Mouse (Mus musculus): ENCODE measurements around the gene Sltm.
"Not testable (repeated sequence)": the region's sequence is repeated elsewhere in the genome, so short reads cannot be mapped to it uniquely, and the experiment has no call there.

The Sltm gene

GRCm38 (mm10) chr9:70542305-70543041, at the start of gene Sltm:
Sltm (plus strand) TSS chr9:70542754.
- peak; percentile 98 for DNase-seq (ENCODE audit: low spot score)

DNA sequence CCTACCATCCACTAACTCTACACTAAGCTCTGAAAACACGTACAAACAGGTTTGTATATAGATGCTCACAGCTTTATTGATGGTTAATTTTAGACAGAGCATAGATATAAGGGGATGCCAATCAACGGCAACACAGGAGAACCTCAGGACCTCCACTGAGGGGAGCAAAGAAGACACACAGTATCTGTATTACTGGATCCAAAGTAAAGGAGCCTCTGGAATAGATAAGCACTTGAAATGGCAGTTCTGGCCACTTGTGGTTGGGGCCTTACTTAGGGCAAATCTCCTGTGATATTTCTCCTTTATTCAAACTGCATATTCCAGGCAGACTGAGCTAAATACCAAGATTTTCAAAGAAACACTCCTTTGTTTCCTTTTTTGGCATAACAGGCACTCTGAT, 49.5 kb upstream of the Sltm start:
- no peak for DNase-seq (ENCODE audit: low spot score)

- DNase-seq (ENCODE audit: low spot score): no peak
These were observed 45.6 kb upstream of the Sltm start for GRCm38 (mm10) chr9:70496990-70497389.

DNA sequence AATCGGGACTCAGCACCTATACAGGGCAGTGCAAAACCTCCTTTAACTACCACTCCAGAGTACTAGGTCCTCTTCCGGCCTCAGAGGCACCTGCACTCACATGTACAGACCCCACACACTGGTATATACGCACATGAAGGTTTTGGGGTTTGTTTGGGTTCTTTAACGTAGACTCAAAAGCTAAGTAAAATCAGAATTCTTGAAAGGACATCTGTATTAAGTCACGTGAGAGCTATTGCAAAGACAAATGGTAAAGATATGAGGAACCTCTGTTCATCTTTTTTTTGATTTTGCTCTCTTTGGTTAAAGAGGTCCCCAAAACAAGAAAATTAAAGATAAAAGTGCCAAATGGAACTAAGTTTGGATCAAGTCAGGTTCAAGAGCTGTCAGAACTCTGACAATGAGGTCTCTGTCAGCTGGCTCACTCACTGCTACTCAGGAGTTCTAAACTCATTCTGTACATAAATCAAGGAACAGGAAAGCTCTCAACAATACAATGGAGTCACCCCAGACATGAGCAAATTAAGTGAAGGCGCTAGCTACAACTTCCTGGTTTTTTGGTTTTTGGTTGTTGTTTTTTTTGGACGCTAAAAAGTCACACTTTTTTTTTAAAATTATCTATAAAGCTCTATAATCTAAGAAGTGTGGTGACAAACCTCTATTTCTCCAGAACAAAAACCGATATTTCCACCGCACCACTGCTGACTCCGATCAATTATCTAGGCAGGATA, 40.1 kb upstream of the Sltm start:
- no peak for DNase-seq (ENCODE audit: low spot score)

GRCm38 (mm10) chr9:70503015-70503603, 39.4 kb upstream of the Sltm start:
- DNase-seq (ENCODE audit: low spot score): no peak

DNA sequence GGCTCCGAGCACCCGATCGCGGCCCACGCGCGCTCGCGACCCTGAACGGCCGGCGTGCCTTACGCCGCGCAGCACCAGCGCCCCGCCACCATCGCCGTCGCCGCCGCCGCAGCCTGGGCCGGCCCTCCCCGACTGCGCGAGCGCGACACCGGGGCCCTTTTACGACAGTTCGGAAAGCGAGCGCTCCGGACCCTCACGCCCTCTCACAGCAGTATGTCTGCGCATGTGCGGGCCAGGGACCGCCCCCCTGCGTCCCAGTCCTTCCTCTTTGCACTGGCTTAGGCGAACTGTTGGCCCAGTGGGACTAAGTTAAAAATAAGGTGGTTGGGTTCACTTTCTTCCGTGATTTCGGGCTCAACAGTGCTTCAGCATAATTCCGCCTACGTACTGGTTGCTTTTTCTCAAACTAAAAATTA, 38.9 kb upstream of the Sltm start, which contains the start of gene Rnf111:
TSS of gene Rnf111 (minus strand) at position 100 of the 416 bp plus-strand sequence.
- peak; percentile 96 for DNase-seq (ENCODE audit: low spot score)

GRCm38 (mm10) chr9:70506186-70506585, 36.4 kb upstream of the Sltm start:
- DNase-seq (ENCODE audit: low spot score): no peak

- DNase-seq (ENCODE audit: low spot score): no peak
These were observed 35.8 kb upstream of the Sltm start for GRCm38 (mm10) chr9:70506787-70507186.

- DNase-seq (ENCODE audit: low spot score): peak; percentile 10
These were observed 32.5 kb upstream of the Sltm start for GRCm38 (mm10) chr9:70509906-70510525.

- DNase-seq (ENCODE audit: low spot score): no peak
These were observed 31.5 kb upstream of the Sltm start for GRCm38 (mm10) chr9:70510998-70511583.

GRCm38 (mm10) chr9:70511681-70512080, 30.9 kb upstream of the Sltm start:
- DNase-seq (ENCODE audit: low spot score): no peak

GRCm38 (mm10) chr9:70520651-70521050, 21.9 kb upstream of the Sltm start:
- no peak for DNase-seq (ENCODE audit: low spot score)

GRCm38 (mm10) chr9:70523813-70524212, 18.7 kb upstream of the Sltm start:
- no peak for DNase-seq (ENCODE audit: low spot score)

DNA sequence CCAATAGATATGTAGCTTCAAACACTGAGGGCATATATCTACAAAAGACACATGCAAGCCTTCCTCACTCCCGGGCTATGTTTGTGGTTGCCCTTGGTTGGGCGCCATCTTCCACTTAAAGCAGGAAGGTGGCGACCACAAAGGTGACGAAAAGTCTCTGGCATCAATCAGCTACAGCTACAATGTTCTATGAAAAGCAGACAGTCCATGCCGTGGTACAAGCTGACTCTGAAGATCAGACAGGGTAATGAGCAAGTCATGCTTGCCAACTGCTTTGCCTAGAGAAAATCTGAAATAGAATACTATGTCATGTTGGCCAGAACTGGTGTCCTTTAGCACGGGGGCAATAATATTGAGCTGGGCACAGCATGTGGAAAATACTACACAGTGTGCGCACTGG, 18.2 kb upstream of the Sltm start:
- DNase-seq (ENCODE audit: low spot score): no peak

- DNase-seq (ENCODE audit: low spot score): no peak
These were observed 9.2 kb upstream of the Sltm start for GRCm38 (mm10) chr9:70533328-70533727.

DNA sequence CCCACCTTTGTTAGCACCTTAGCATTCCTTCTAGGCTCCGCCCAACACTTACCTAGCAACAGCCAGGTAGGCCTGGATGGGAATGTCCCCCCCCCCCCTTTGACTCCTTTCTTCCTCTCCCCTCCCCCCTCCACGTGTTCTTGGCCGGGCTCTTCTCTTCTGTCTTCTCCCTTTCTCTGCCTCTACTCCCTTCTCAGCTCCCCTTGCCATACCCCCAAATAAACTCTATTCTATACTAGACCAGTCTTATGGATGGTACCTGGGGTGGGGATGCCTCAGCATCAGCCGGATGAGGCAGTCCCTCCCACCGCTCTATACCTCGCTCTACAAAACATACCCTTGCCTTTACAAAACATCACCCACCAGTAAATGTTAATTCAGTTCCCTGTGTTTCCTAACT, 970 bp upstream of the Sltm start:
- DNase-seq (ENCODE audit: low spot score): no peak

DNA sequence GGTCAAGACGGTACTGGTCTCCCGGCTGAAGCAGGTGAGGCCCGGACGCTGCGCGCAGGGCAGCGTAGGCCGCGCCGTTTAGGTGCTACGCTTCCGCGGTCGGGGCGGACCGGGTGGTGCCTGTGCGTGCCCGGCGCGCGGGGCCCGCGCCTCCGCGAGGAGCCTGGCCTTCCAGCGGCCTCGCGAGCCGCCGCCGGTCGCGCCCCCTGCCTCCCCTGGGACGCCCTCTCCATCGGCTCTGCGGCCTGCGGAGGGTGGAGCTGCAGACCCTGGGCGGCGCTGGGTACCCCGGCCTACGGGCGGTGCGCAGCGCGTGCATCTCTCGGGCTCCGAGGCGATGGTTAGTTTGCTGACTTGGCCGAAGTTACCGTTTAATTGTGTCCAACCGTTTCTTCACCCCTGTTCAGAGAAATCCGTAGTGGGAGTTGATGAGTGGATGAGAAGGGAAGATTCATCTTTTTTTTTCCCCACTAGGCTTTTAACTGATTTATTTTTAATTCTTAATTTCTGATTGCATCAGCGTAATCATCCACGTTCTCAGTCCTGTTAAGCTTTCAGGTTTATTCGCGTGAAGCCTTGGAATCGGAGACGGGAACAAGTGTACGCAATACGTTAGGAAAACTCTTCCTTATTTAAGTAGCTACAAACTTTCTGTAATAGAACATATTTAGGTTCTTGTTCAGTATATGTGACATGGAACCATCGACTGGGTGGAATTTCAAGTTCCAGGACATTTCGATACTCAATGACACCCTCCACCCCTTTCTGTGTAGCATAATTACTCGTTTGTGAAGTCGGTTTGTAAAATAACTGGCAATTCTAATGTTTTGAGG, 710 bp downstream of the Sltm start:
- DNase-seq (ENCODE audit: low spot score): peak; percentile 56

DNA sequence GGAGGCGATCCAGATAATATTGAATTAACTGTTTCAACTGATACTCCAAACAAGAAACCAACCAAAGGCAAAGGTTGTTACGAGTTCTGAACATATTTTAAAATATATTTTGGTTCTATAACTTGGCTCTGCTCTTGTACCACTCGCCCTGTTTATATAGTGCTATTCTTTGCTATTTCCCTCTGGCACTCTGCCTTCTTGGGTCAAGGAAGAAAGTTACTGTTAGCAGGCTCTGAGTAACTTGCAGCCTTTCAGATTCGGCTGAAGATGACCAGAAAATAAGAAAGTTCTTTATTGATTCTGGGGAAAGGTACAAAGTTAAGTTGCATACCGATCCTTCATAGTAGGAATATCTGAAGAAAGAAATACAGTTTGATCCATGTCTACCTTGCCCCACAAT, 1.4 kb downstream of the Sltm start:
- no peak for DNase-seq (ENCODE audit: low spot score)

GRCm38 (mm10) chr9:70544831-70545230, 2.3 kb downstream of the Sltm start:
- DNase-seq (ENCODE audit: low spot score): no peak

- DNase-seq (ENCODE audit: low spot score): not testable (repeated sequence)
These were observed 4.0 kb downstream of the Sltm start for GRCm38 (mm10) chr9:70546576-70546975.

DNA sequence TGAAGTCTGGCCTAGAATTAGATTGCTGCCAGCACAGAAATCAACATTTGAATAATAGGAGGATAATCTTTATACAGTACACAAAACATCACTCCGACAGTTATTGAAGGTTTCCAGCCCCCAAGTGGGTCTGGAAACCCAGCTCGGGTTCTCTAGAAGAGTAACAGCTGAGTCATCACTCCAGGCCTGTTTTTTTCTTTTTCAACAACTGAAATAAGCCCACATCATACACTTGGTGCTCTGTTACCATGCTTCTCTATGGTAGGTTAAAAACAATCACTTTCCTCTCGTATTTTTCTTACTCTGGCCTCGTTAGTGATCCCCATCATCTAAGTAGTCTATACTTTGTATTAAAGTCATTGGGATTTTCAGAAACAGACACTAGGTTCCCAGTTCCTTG, 5.8 kb downstream of the Sltm start:
- no peak for DNase-seq (ENCODE audit: low spot score)
